Mouse (Mus musculus) cerebellum, adult 18-20 months (tissue): ENCODE data around the gene Itih3.
A peak's percentile ranks its signal among the peaks of the same experiment; 100 is the strongest.

Experiments used
- DNase-seq, 2 experiments: peaks; one replicate each; pipeline ENCODE4 v3.0.0; 2021

Itih3 gene

DNA sequence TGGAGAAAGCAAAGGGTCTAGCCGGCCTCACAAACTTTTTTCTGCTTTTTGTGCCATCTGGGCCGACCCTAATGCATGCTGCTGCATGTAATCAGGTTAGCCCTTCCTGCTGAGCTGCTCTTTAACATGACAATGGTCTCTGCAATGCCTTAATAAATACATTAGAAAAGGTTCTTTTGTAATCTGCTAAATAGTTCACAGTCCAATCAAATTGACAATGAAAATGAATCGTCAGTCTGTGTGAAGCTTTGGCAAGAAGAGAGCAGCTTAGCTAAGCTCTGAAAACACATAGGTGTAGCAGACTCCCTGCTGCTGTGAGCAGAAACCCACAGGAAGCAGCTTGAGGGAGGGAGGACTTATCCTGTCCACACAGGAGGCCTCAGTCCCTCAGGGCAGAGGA lies 23.6 kb downstream of the Itih3 start:
- DNase-seq = no peak

DNA sequence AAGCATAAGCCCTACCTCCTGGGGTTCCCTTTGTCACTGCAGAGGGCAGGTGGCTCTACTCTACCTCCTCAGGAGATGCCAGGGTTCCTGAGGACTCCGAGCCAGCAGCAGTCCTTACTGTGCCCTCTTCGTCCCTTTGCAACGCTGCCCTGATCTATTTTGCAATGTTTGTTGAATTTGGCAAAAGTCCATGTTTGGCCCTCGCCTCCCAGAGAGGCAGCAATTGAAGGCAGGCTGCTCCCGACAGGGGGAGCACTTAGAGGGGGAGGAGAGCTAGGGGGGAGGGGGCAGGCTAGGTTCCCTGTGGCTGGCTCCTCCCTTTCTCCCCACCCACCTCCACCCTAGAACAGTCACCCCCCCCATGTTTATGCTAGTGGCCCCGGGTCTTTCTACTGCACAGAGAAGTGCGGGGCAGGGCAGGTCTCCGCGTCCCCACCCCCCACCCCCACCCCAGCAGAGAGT lies 35.3 kb downstream of the Itih3 start:
- DNase-seq = peak; percentile 35 to 47

- DNase-seq = no peak
Measured at GRCm38 (mm10) chr14:30886204-30886603, 37.4 kb downstream of the Itih3 start, which contains the start of gene Itih4. TSS of gene Itih4 (plus strand) at chr14:30886476.

GRCm38 (mm10) chr14:30885298-30885697 lies 38.3 kb downstream of the Itih3 start:
- DNase-seq = no peak

GRCm38 (mm10) chr14:30881718-30882108 lies 41.8 kb downstream of the Itih3 start:
- DNase-seq = peak; percentile 47 to 54

DNA sequence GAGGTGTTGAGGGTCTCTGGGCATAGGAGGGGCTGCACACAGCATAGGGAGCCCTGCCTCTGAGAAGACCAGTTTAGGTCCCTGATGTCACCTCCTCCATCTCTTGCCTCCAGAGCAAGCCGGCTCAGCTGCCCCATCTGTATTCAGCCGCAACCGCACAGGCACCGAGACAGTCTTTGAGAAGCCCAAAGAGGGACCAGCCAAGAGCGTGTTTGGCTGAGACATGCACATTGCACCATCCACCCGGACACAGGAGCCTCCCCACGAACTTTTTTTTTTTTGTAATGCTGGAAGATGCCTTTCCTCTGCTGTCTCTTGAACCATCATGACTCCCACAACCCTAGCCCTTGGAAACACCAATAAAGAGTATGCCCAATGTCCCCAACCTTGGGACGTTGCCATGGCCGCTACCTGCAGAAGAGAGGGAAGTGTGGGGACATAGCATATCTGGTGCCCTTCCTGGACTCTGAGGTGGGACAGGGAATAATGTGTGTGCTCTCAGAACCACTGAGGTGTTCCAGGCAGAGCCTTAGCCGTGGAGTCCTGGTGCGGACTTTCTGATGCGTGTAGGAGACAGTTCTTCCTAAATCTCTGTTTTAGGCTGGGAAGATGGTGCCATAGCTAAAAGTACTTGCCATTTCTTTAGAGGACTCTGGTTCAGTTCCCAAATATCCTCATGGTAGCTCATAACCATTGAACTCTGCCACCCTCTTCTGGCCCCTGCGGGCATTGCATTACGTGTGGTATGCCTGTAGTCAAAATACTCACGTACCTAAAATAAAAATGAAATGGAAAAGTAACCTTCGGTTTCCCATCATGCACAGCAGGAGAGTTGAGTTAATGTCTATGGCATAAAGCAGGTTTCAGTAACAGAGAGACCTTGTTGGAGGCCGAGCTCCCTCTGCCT lies 42.5 kb downstream of the Itih3 start:
- DNase-seq = peak; percentile 74

GRCm38 (mm10) chr14:30880251-30880650 lies 43.3 kb downstream of the Itih3 start:
- no peak for DNase-seq

DNA sequence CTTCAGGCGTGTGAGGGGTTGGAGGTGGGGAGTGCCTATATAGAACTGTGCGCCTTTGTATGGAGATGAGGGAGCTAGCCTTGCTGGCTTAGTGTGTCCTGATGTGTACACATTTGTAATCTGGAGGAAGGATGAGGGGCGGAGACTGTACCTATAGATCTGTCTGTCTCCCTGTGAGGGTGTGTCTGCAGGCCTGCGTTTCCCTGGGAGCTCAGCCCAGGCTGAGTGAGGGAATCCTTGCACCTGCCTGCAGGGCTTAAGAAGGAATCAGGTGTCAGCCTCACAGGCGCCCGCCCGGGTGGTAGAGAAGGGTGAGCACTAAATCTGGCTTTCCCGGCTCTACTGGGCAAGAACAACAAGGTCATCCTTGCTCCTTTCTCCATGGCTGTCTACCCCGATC lies 43.8 kb downstream of the Itih3 start:
- DNase-seq = no peak

- DNase-seq = no peak
Measured at GRCm38 (mm10) chr14:30878958-30879571, 44.5 kb downstream of the Itih3 start, which contains the start of gene Mustn1. TSS of gene Mustn1 (plus strand) at chr14:30879200.

DNA sequence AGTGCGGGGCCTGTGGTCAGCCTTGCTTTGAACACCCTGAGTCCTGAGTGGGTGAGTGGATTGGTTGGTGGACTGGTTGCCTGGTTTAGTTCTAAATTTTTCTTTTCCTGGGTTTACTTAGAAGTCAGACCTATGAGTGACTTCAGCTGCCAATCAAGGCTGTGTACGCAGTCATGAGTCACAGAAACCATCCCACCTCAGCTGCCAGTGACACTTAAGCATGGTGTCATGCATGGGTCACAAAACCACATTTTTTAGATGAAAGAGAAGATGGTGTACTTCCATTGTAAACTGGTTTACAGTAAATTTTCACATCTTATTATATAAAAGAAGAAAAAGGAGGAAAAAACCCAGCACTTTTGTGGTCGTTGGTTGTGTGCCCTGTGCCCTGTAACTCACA lies 45.7 kb downstream of the Itih3 start:
- no peak for DNase-seq

DNA sequence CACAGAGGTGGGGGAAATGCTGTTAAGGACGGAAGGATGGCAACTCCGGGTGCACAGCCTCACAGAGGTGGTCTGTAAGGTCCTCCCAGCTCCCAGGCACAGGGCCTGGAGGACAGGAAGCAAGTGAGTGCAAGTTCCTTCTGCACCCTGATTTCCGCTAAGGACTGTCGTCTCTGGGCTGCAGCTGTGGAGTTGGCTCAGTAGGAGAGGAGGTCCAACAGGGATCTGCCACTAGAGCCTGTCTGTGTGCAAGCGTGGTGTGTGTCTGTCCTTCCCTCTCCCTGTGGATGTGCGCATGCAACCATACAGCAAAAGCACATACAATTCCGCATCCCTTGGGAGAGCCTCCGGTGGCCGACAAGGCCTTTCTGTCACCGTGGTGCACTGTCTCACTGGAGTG lies 47.1 kb downstream of the Itih3 start:
- DNase-seq = no peak

DNA sequence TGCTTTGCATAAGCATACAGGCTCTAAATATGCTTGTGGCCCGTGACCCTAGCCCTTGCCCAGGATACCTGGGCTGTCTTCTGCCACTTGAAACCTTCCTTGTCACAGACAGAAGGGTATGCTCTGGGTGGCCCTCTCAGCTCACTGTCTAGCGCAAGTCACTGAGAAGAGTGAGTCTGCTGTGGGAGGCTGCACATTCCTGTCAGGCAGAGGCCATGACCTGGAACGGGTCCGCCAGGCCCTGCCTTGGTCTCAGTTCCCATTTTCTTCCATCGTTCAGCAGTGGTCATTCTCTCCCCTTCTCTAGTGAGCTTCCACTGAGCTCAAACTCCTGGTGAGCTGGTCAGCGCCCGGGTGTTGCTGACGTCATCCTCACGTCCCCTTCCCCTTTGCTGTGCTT lies 47.6 kb downstream of the Itih3 start:
- no peak for DNase-seq

- no peak for DNase-seq
Measured at GRCm38 (mm10) chr14:30875130-30875865, 48.3 kb downstream of the Itih3 start.

- DNase-seq = no peak
Measured at GRCm38 (mm10) chr14:30874095-30874700, 49.4 kb downstream of the Itih3 start.

GRCm38 (mm10) chr14:30870206-30871147 lies 53.1 kb downstream of the Itih3 start:
- no peak for DNase-seq

GRCm38 (mm10) chr14:30869391-30869801 lies 54.2 kb downstream of the Itih3 start:
- DNase-seq = no peak

DNA sequence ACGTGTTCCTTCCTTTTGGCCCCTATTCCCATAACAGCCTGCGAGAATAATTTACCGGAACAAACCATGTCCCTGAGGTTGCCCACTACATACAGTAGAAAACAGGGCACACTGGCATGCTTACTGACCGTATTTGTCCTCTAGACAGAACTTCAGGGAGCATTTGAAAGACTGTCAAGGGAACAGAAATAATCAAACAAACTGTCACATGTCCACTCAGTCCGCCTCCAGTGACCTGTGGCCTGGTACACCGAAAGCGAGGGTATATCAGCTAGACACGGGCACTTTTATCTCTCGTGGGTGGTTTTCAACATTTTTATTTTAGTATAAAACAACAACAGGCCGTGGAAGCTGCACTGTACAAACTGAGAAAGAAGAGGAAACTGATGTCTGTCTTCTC lies 54.7 kb downstream of the Itih3 start:
- DNase-seq = no peak

DNA sequence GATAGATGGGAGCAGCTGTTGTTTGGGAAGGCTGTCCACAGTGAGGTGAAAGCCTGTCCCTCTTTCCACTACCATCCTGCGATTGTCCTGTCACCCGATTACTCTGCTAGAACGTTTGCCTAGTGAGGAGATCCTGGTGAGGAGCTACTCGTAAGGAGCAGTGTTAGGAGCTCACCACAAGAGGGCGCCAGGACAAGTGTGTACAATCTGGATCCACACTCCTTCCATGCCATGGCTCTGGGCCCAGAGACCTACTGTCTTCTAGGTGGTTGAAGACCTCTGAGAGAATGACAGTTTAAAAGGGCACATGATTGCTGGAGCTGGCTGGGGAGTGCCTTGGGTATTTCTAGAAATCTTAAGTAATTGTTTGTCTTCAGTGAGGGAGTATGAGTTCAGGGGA lies 56.5 kb downstream of the Itih3 start:
- peak; percentile 75 to 77 for DNase-seq

DNA sequence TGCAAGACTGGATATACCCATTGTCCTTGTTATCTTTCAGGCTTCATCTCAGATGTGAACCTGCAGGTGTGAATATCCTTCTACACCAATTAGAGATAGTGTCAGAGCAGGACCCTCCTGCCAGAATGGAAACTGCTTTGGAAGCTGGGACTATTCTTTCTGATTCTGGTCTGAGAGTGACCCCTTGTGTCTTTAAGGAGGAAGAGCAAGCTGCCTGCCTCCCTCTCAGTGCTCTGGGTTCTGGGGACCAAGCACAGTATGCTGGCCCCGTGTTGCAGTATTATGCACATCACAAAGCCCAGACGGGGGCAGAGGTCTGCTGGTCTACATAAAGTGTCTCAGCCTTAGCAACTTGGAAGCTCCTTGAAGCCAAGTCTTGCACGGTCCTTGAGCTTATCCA lies 58.2 kb downstream of the Itih3 start:
- DNase-seq = no peak

DNA sequence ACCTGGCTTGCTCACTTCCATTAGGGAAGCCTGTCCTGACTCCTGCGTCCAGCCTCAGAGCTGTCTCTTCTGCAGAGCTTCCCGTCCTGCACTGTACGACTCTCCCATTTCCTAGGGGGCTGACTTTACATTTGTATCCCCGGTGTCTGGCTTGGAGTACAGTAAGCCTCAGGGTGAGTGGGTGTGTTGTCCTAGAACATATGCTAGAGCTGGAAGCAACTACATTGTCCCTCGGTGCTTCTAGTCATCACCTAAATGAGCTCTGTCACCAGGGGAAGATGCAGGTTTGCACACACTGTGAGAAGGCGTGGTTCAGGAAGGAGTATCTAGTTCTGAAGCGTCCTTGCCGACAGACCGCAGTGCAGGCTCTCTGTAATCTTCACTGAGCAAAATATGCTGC lies 61.2 kb downstream of the Itih3 start:
- DNase-seq = no peak

- peak; percentile 47 to 59 for DNase-seq
Measured at GRCm38 (mm10) chr14:30861421-30862125, 62.0 kb downstream of the Itih3 start.
